Mouse (Mus musculus) intestine, embryonic 15.5 days (tissue): ENCODE measurements around the gene Trim66. TPM values are rescaled to one million over a fixed set of nuclear protein-coding genes. Genes with fewer than 3 reads are reported as not detected.

Source experiments
- ATAC-seq: fragments of 200-750 bp; cut with Nextera tagmentation; 2 replicates; pipeline ENCODE4 v1.8.0; 2017; ENCODE audit warnings: moderate TSS enrichment, moderate library complexity
- H3K27ac ChIP-seq: fragments of 300-500 bp; sonication (generic); 2 replicates; pipeline ENCODE4 v1.5.1; 2015; ENCODE audit warnings: mild to moderate bottlenecking, inconsistent platforms
- H3K27me3 ChIP-seq: fragments of 300-500 bp; sonication (generic); replicated peaks from 2 replicates; pipeline ENCODE4 v1.6.1; 2015; ENCODE audit warnings: inconsistent platforms
- H3K36me3 ChIP-seq: fragments of 300-500 bp; sonication (generic); 2 replicates; pipeline ENCODE4 v1.6.1; 2015; ENCODE audit warnings: inconsistent platforms
- H3K4me1 ChIP-seq: fragments of 300-500 bp; sonication (generic); replicated peaks from 2 replicates; pipeline ENCODE4 v1.6.1; 2015; ENCODE audit warnings: inconsistent platforms
- H3K4me2 ChIP-seq: fragments of 300-500 bp; sonication (generic); replicated peaks from 2 replicates; pipeline ENCODE4 v1.6.1; 2015; ENCODE audit warnings: mild to moderate bottlenecking, inconsistent platforms
- H3K4me3 ChIP-seq: fragments of 300-500 bp; sonication (generic); replicated peaks from 2 replicates; pipeline ENCODE4 v1.5.1; 2015; ENCODE audit warnings: inconsistent platforms
- H3K9ac ChIP-seq: fragments of 300-500 bp; sonication (generic); 2 replicates; pipeline ENCODE4 v1.6.1; 2015; ENCODE audit warnings: inconsistent platforms
- H3K9me3 ChIP-seq: fragments of 300-500 bp; sonication (generic); 2 replicates; pipeline ENCODE4 v1.6.1; 2016; ENCODE audit warnings: inconsistent platforms
- WGBS: fragments of 180-500 bp; shearing (Covaris S2); methylation state at CpG from one replicate; pipeline ENCODE4 v1.1.7; 2015; 5-methylcytosine and 5-hydroxymethylcytosine counted together
- polyA plus RNA-seq: library from polyadenylated mRNA; unstranded; fragments of >200 nt; fragmentation: Nextera tagmentation; extraction: Ambion mirVana; gene quantifications from 2 replicates; pipeline ENCODE4 v1.2.1, GENCODE M21; 2015

Trim66 gene
- polyA plus RNA-seq, 1 experiment from 2014 or later: 0.01 TPM

- no peak overlapping the region for H3K4me3 ChIP-seq
- 37% methylated on average over 7 of the region's 7 CpGs for WGBS
- no peaks in the 10 kb centered on the region for H3K36me3 ChIP-seq
- ATAC-seq: 0 out of 2 replicates have a peak, but pooled peaks have one; percentile 12
- no peak overlapping the region for H3K9ac ChIP-seq
- no peak overlapping the region for H3K27ac ChIP-seq
- H3K4me2 ChIP-seq: peak overlapping the region; percentile 24; the same call in 1 of the 2 replicates
- no peaks in the 10 kb centered on the region for H3K9me3 ChIP-seq
- H3K4me1 ChIP-seq: no peaks in the 10 kb centered on the region
- no peaks in the 10 kb centered on the region for H3K27me3 ChIP-seq
Observed at GRCm38 (mm10) chr7:109480765-109481197, 27.2 kb downstream of the Trim66 start.

DNA sequence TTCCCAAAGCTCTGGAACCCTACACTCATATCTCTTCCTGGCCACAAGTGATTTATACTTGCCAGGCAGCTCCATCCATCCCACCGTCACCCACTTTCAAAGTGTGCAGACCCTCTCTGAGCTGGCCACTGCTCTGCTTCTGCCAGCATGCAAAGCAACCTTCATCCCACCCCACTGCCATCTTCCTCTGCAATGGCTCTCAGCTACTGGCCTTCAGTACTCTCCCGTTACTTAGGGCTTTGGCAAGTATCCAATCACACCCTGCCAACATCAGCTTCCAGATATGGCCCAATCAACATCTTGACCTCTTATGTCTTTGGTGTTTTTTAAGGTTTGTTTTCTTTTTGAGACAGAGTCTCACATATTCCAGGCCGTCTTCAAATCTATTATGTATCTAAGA lies 30.0 kb downstream of the Trim66 start:
- H3K27me3 ChIP-seq: no peaks in the 10 kb centered on the region
- 72% methylated on average over 3 of the region's 3 CpGs for WGBS
- H3K9ac ChIP-seq: no peak overlapping the region

DNA sequence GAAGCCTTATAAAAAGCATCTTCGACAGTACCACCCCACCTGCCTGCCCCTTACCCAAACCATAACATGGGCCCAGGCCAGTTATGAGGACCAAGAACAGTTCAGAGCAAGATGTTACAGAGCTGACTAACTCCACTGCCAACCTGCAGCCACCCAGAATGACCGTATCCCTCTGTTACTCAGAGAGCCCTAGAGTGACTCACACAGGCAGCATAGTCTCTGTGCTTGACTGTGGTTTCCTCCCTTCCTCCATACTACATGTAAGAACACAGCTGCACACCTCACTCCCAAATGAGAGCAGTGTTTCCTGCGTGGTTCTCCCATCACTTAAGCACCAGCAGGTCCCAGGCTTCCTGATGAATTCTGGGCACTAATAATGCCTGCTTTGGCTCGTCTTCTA lies 37.2 kb downstream of the Trim66 start:
- Histone ChIP-seq H3K4me2 (no peak overlapping the region), H3K27ac (no peak overlapping the region), H3K9ac (no peak overlapping the region), H3K4me3 (no peak overlapping the region), H3K4me1 (no peaks in the 10 kb centered on the region), H3K9me3 (no peaks in the 10 kb centered on the region), H3K27me3 (no peaks in the 10 kb centered on the region), H3K36me3 (no peaks in the 10 kb centered on the region)
- 73% methylated on average over 4 of the region's 4 CpGs for WGBS
- no peak for ATAC-seq

More for the DNA sequence above, 30.0 kb downstream of the Trim66 start:
- H3K27ac ChIP-seq: no peak overlapping the region
- no peaks in the 10 kb centered on the region for H3K36me3 ChIP-seq
- no peaks in the 10 kb centered on the region for H3K9me3 ChIP-seq
- no peak overlapping the region for H3K4me2 ChIP-seq
- no peaks in the 10 kb centered on the region for H3K4me1 ChIP-seq
- no peak for ATAC-seq
- H3K4me3 ChIP-seq: no peak overlapping the region

DNA sequence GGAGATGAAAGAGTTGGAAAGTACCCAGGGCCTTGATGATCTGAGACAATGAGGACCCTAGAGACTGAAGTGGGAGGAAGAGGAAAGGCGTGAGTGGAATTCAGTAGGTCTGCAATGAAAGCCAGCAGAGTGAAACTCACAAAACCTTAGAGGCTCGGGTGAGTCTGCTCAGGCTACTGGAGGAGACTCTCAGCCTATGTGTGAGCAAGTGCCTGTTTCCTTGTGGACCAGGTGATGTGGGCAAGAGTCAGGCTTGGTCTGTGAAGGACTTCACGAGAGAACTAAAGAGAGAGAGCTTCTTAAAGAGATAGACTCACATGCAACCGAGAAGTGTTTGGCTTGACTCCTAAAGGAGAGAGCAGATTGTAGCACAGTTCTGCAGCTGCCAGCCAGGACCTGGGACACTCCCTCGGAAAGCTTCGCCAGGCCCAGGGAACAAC lies 39.7 kb downstream of the Trim66 start:
- no peak overlapping the region for H3K9ac ChIP-seq
- 46% methylated on average over 6 of the region's 6 CpGs for WGBS
- H3K9me3 ChIP-seq: no peaks in the 10 kb centered on the region
- no peak overlapping the region for H3K4me2 ChIP-seq
- H3K36me3 ChIP-seq: no peaks in the 10 kb centered on the region
- ATAC-seq: no peak
- no peaks in the 10 kb centered on the region for H3K4me1 ChIP-seq
- H3K27me3 ChIP-seq: no peaks in the 10 kb centered on the region
- no peak overlapping the region for H3K27ac ChIP-seq
- H3K4me3 ChIP-seq: no peak overlapping the region

GRCm38 (mm10) chr7:109467591-109467990 lies 40.3 kb downstream of the Trim66 start:
- H3K4me2 ChIP-seq: no peak overlapping the region
- no peak overlapping the region for H3K9ac ChIP-seq
- no peak overlapping the region for H3K4me3 ChIP-seq
- H3K27me3 ChIP-seq: no peaks in the 10 kb centered on the region
- no peaks in the 10 kb centered on the region for H3K4me1 ChIP-seq
- no peak for ATAC-seq
- no peaks in the 10 kb centered on the region for H3K36me3 ChIP-seq
- WGBS: 50% methylated on average over 2 of the region's 2 CpGs
- no peaks in the 10 kb centered on the region for H3K9me3 ChIP-seq
- no peak overlapping the region for H3K27ac ChIP-seq

GRCm38 (mm10) chr7:109460698-109461097 lies 47.2 kb downstream of the Trim66 start:
- H3K36me3 ChIP-seq: no peaks in the 10 kb centered on the region
- no peaks in the 10 kb centered on the region for H3K4me1 ChIP-seq
- H3K4me2 ChIP-seq: no peak overlapping the region
- no peak overlapping the region for H3K27ac ChIP-seq
- H3K9me3 ChIP-seq: no peaks in the 10 kb centered on the region
- WGBS: 84% methylated on average over 8 of the region's 8 CpGs
- no peak overlapping the region for H3K9ac ChIP-seq
- no peaks in the 10 kb centered on the region for H3K27me3 ChIP-seq
- no peak for ATAC-seq
- H3K4me3 ChIP-seq: no peak overlapping the region

DNA sequence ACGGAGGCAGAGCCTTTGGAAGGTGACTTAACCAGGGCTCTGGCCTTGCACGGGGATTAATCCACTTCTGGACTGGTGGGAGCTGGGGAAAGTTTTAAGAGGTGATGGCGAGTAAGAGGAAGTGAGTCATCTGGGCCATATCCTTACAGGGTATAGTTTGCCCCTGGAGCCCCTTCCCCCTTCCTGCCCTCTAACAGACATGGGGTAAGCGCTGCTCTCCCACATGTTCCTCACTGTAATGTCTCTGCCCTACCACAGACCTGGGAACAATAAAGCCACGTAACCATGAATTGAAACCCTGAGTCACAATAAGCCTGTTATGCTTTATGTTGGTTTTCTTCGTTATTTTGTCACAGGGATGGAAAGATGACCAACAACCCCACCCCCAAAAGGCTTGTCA lies 51.4 kb downstream of the Trim66 start:
- no peaks in the 10 kb centered on the region for H3K36me3 ChIP-seq
- no peak for ATAC-seq
- H3K4me2 ChIP-seq: no peak overlapping the region
- no peaks in the 10 kb centered on the region for H3K27me3 ChIP-seq
- H3K4me1 ChIP-seq: no peaks in the 10 kb centered on the region
- no peaks in the 10 kb centered on the region for H3K9me3 ChIP-seq
- H3K27ac ChIP-seq: no peak overlapping the region
- no peak overlapping the region for H3K9ac ChIP-seq
- H3K4me3 ChIP-seq: no peak overlapping the region
- WGBS: 68% methylated on average over 6 of the region's 6 CpGs

DNA sequence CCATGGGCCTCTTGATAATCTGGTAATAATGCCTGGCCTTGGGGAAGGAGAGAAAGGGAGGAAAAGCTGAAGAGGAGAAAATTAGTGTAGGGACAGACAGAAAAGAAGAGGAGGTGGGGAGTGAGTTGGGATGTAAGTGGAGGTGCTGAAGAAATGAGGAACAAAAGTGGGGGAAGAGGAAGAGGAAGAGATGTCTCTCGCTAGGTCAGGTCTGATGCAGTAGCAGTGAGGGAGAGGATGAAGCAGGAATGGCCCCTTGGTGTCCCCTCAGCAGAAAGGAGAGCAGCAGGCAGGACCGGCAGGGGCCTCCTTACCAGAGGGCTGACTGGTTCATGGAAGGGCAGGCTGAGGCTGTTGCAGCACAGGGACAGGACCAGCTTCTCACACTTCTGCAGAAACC lies 52.2 kb downstream of the Trim66 start:
- Histone ChIP-seq H3K9ac (no peak overlapping the region), H3K4me3 (no peak overlapping the region), H3K27me3 (no peaks in the 10 kb centered on the region), H3K9me3 (no peaks in the 10 kb centered on the region), H3K4me2 (no peak overlapping the region), H3K27ac (no peak overlapping the region), H3K4me1 (no peaks in the 10 kb centered on the region), H3K36me3 (no peaks in the 10 kb centered on the region)
- no peak for ATAC-seq
- 76% methylated on average over 2 of the region's 2 CpGs for WGBS

DNA sequence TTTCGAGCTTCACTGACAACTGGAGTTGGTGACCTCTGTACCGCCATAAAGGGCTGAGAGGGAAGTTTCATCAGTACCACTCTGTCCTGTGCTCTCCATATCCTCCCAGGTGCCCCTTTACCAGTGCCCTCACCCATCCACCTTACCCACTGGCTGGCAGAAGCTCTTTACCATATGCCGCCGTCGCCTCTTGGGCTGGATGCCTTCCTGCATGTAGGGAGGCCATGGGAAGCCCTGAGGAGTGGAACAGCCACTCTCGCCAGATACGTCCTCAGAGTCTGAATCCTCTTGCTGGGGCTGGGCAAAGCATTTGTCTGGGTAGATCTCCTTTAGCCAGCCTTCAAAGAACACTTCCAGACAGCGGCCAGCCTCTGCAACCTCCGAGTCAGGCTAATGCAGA lies 53.1 kb downstream of the Trim66 start:
- Histone ChIP-seq H3K4me1 (no peaks in the 10 kb centered on the region), H3K27me3 (no peaks in the 10 kb centered on the region), H3K27ac (no peak overlapping the region), H3K4me3 (no peak overlapping the region), H3K4me2 (no peak overlapping the region), H3K36me3 (no peaks in the 10 kb centered on the region), H3K9me3 (no peaks in the 10 kb centered on the region), H3K9ac (no peak overlapping the region)
- 89% methylated on average over 9 of the region's 9 CpGs for WGBS
- no peak for ATAC-seq

DNA sequence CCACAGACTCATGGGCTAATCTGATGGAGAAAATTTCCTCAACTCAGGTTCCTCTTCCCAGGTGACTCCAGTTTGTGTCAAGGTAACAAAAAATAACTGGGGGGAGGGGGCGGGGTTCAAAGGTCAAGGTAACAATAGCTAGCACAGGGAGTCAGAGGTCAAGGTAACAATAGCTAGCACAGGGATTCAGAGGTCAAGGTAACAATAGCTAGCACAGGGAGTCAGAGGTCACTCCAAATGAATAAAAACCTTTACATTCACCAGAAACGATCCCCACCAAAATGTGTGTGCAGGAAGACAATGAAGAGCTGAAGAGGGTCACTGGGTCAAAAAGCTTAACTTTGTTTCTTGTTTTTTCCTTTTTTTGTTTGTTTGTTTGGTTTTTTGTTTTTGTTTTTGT lies 59.9 kb downstream of the Trim66 start:
- Histone ChIP-seq H3K9me3 (no peaks in the 10 kb centered on the region), H3K27ac (no peak overlapping the region), H3K9ac (no peak overlapping the region), H3K4me3 (no peak overlapping the region), H3K27me3 (no peaks in the 10 kb centered on the region), H3K36me3 (no peaks in the 10 kb centered on the region), H3K4me1 (no peaks in the 10 kb centered on the region), H3K4me2 (no peak overlapping the region)
- ATAC-seq: no peak
- 72% methylated on average over 2 of the region's 2 CpGs for WGBS

GRCm38 (mm10) chr7:109445012-109445411 lies 62.9 kb downstream of the Trim66 start:
- 0 out of 2 replicates have a peak, but pooled peaks have one; percentile 45 for ATAC-seq
- H3K9me3 ChIP-seq: no peaks in the 10 kb centered on the region
- H3K27me3 ChIP-seq: 0 out of 2 replicates have a peak, but pooled peaks cover under 1% of the 10 kb centered on the region
- 11% methylated on average over 6 of the region's 6 CpGs for whole genome bisulfite sequencing
- H3K4me2 ChIP-seq: no peak overlapping the region
- H3K4me3 ChIP-seq: no peak overlapping the region
- H3K4me1 ChIP-seq: no peaks in the 10 kb centered on the region
- no peaks in the 10 kb centered on the region for H3K36me3 ChIP-seq
- H3K27ac ChIP-seq: no peak overlapping the region
- H3K9ac ChIP-seq: no peak overlapping the region

DNA sequence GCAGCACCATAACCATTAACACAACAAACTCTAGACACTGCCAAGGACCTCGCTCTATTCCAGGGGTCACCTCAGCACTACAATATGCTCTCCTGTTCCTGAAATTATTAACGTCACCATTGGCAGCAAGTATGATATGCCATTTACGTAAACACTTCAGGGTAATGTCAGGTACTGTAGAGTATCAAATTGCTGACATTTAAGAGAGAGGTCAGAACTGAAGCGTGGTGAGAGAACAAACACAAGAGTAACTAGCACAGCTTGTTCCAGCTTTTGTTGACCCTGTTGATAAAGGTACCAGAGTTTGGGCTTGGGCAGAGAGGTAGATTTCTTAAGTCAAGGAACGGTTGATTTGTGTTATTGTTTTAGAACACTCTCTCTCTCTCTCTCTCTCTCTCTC lies 65.2 kb downstream of the Trim66 start:
- H3K27me3 ChIP-seq: peaks cover 12% of the 10 kb centered on the region; the same call in 1 of the 2 replicates
- WGBS: 55% methylated on average over 5 of the region's 5 CpGs
- H3K4me2 ChIP-seq: no peak overlapping the region

DNA sequence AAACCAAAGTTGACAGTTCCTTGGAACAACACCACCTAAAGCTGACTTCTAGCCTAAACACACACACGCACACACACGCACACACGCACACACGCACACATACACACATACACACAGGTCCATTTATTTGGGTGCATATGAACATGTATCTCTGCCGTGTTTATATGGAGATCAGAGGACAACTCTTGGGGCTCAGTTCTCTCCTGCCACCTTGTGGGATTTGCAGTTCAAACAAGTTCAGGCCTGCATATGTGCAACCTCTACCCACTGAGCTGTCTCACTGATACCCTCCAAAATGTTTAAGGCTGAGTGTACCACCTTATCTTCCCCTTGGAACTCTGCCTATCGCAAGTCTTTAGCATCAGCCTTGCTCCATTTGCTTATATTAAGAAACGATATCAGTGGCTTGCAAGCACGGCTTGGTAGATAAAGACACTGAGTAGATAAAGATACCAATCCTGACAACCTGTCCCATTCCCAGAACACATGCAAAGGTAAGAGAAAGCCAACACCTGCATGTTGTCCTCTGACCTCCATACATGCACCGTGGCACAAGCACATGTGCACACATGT lies 67.2 kb downstream of the Trim66 start:
- Histone ChIP-seq H3K9ac (no peak overlapping the region), H3K9me3 (no peaks in the 10 kb centered on the region), H3K27ac (no peak overlapping the region), H3K4me3 (no peak overlapping the region), H3K4me2 (no peak overlapping the region), H3K4me1 (peaks cover 8% of the 10 kb centered on the region; the same call in 1 of the 2 replicates), H3K27me3 (peaks cover 12% of the 10 kb centered on the region; the same call in 1 of the 2 replicates), H3K36me3 (no peaks in the 10 kb centered on the region)
- no peak for ATAC-seq
- WGBS: 81% methylated on average over 9 of the region's 9 CpGs

More for the DNA sequence above, 65.2 kb downstream of the Trim66 start:
- Histone ChIP-seq H3K4me1 (peaks cover 8% of the 10 kb centered on the region; the same call in 1 of the 2 replicates), H3K36me3 (no peaks in the 10 kb centered on the region), H3K9ac (no peak overlapping the region), H3K4me3 (no peak overlapping the region), H3K9me3 (no peaks in the 10 kb centered on the region), H3K27ac (no peak overlapping the region)
- no peak for ATAC-seq
